Mouse (Mus musculus) megakaryocyte, embryonic 14.5 days (primary cell): ENCODE data around the gene Lgals9.

Experiments used
- FLI1 ChIP-seq: IDR thresholded peaks from 2 replicates; pipeline ENCODE4 v1.6.1; 2012; ENCODE audit warnings: low read length, inconsistent platforms, mixed read lengths
- GATA1 ChIP-seq: IDR thresholded peaks from 3 replicates; pipeline ENCODE4 v1.6.1; 2012; ENCODE audit warnings: mixed read lengths, low read length, inconsistent platforms, borderline replicate concordance

GRCm38 (mm10) chr11:79020535-79021045, 35.8 kb upstream of the Lgals9 start:
- no peak for TF ChIP-seq GATA1
- no peak for TF ChIP-seq FLI1
